Mouse (Mus musculus) C2C12 (cell line): Measurements from ENCODE around the gene Txn2. TPM values are rescaled to one million over a fixed set of nuclear protein-coding genes. Genes with fewer than 3 reads are reported as not detected.

ENCODE experiments used
- H3K27me3 ChIP-seq: one replicate; pipeline ENCODE4 v1.6.1; 2011; ENCODE audit not compliant: control insufficient read depth, insufficient read depth, insufficient read length
- H3K36me3 ChIP-seq: one replicate; pipeline ENCODE4 v1.6.1; 2011; ENCODE audit not compliant: control insufficient read depth, insufficient read depth
- H3K4me3 ChIP-seq: one replicate; pipeline ENCODE4 v1.5.1; 2011; ENCODE audit warnings: mild to moderate bottlenecking, control low read depth; ENCODE audit not compliant: poor library complexity, insufficient read depth, severe bottlenecking
- H3K79me2 ChIP-seq: one replicate; pipeline ENCODE4 v1.6.1; 2011; ENCODE audit not compliant: control insufficient read depth, insufficient read depth
- H3K79me3 ChIP-seq: one replicate; pipeline ENCODE4 v1.6.1; 2011; ENCODE audit warnings: low read depth, control low read depth
- H3ac ChIP-seq: one replicate; pipeline ENCODE3; 2011; ENCODE audit warnings: low read depth; ENCODE audit not compliant: control insufficient read depth, insufficient read length
- CEBPB ChIP-seq: IDR thresholded peaks from one replicate; pipeline ENCODE4 v1.6.1; 2011; ENCODE audit warnings: low read depth, mild to moderate bottlenecking, control low read depth, moderate library complexity
- CTCF ChIP-seq: IDR thresholded peaks from one replicate; pipeline ENCODE4 v1.5.1; 2011; ENCODE audit not compliant: control insufficient read depth, insufficient read depth, insufficient read length
- FOSL1 ChIP-seq: IDR thresholded peaks from one replicate; pipeline ENCODE4 v1.8.0; 2011; ENCODE audit warnings: mild to moderate bottlenecking, low read length; ENCODE audit not compliant: poor library complexity, insufficient read depth, severe bottlenecking
- MAX ChIP-seq: IDR thresholded peaks from one replicate; pipeline ENCODE4 v1.6.1; 2011; ENCODE audit warnings: mild to moderate bottlenecking, control low read depth
- MYOD1 ChIP-seq: IDR thresholded peaks from one replicate; pipeline ENCODE4 v1.6.1; 2011; ENCODE audit warnings: low read depth; ENCODE audit not compliant: control insufficient read depth, insufficient read length
- MYOG ChIP-seq: IDR thresholded peaks from one replicate; pipeline ENCODE4 v1.6.1; 2011; ENCODE audit not compliant: control insufficient read depth, insufficient read length; ENCODE audit errors: extremely low read depth
- USF1 ChIP-seq: IDR thresholded peaks from one replicate; pipeline ENCODE4 v1.6.1; 2011; ENCODE audit warnings: low read depth, mild to moderate bottlenecking, control low read depth, moderate library complexity
- polyA plus RNA-seq: library from polyadenylated mRNA; unstranded; fragments of >200 nt; fragmentation: generic; extraction: Trizol; gene quantifications from one replicate; pipeline ENCODE4 v1.2.1, GENCODE M21; 2012; ENCODE audit warnings: missing spikeins

Gene Txn2
- polyA plus RNA-seq, 1 experiment: 371 TPM

- no peak overlapping the region for H3K4me3 ChIP-seq
- no peak overlapping the region for H3ac ChIP-seq
- H3K36me3 ChIP-seq: no peaks in the 10 kb centered on the region
- TF ChIP-seq CTCF: no peak
- no peak for TF ChIP-seq FOSL1
- no peak for TF ChIP-seq MYOG
- no peak for TF ChIP-seq USF1
- no peak for TF ChIP-seq MAX
- TF ChIP-seq CEBPB: no peak
- TF ChIP-seq MYOD1: no peak
- H3K27me3 ChIP-seq: no peaks in the 10 kb centered on the region
- no peaks in the 10 kb centered on the region for H3K79me3 ChIP-seq
- H3K79me2 ChIP-seq: peaks cover 7% of the 10 kb centered on the region
These were observed 38.9 kb downstream of the Txn2 start for GRCm38 (mm10) chr15:77889761-77890422.

- peak overlapping the region; percentile 42 for H3ac ChIP-seq
- no peaks in the 10 kb centered on the region for H3K27me3 ChIP-seq
- H3K36me3 ChIP-seq: no peaks in the 10 kb centered on the region
- peak; percentile 98 for TF ChIP-seq FOSL1
- peak; percentile 5 for TF ChIP-seq CEBPB
- peak; percentile 98 for TF ChIP-seq MYOD1
- peak; percentile 100 for TF ChIP-seq MAX
- TF ChIP-seq USF1: peak; percentile 51
- TF ChIP-seq CTCF: no peak
- no peak for TF ChIP-seq MYOG
- peaks cover 4% of the 10 kb centered on the region for H3K79me3 ChIP-seq
- no peak overlapping the region for H3K4me3 ChIP-seq
- H3K79me2 ChIP-seq: peaks cover 21% of the 10 kb centered on the region
These were observed 40.5 kb downstream of the Txn2 start for GRCm38 (mm10) chr15:77888286-77888685.

DNA sequence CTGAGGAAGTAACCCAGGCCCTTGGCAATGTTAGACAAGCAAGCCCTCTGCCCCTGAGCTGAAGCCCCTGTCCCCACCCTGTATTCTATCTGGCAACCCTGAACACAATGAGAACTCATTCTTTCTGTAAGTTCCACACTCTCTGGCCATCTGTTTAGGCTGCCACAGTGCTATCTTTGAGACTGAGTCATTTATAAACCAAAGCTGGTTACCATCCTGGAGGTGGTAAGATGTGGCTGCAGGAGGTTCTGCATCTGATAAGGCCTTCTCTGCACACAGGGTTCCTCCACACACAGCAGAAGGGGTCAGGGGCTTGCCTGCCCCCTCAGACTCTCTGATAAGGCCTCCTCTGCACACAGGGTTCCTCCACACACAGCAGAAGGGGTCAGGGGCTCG, 41.7 kb downstream of the Txn2 start:
- peak; percentile 37 for TF ChIP-seq MAX
- peak; percentile 77 for TF ChIP-seq MYOD1
- no peak for TF ChIP-seq CTCF
- no peak for TF ChIP-seq USF1
- no peaks in the 10 kb centered on the region for H3K36me3 ChIP-seq
- no peaks in the 10 kb centered on the region for H3K27me3 ChIP-seq
- H3K4me3 ChIP-seq: no peak overlapping the region
- no peak overlapping the region for H3ac ChIP-seq
- H3K79me3 ChIP-seq: peaks cover 4% of the 10 kb centered on the region
- H3K79me2 ChIP-seq: peaks cover 22% of the 10 kb centered on the region

DNA sequence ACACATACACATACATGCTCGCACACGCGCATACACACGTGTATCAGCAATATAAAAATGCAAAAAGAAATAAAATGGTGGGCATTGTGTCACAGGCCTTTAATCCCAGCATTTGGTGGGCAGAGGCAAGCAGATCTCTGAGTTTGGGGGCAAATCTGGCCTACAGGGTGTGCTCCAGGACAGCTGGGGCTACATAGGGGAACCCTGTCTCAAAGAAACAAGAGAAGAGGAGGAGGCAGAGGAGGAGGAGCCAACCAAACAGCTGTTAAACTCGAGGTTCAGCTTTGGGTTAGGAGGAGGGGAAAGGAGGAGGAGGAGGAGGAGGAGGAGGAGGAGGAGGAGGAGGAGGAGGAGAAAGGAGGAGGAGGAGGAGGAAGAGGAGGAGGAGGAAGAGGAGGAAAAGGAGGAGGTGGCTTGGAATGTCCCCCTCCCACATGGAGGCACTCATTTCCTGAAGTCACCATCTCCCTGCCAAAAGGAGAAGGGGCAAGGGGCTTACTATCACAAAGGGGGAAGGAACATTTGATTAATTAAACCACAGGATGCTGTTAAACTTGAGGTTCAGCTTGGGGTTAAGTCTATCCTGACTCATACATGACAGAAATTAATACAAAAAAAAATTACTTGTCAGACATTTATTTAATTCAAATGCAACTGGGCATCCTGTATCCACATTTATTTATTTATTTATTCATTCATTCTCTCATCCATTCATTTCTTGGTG, 42.3 kb downstream of the Txn2 start:
- Histone ChIP-seq H3K27me3 (no peaks in the 10 kb centered on the region), H3K36me3 (no peaks in the 10 kb centered on the region), H3ac (peak overlapping the region; percentile 62), H3K79me3 (peaks cover 4% of the 10 kb centered on the region), H3K79me2 (peaks cover 22% of the 10 kb centered on the region), H3K4me3 (no peak overlapping the region)
- TF ChIP-seq MYOD1 (peak; percentile 62), FOSL1 (no peak), MYOG (no peak), CEBPB (no peak), USF1 (no peak), CTCF (peak; percentile 17), MAX (peak; percentile 18)

- no peak overlapping the region for H3K4me3 ChIP-seq
- H3ac ChIP-seq: peak overlapping the region; percentile 62
- TF ChIP-seq USF1: no peak
- TF ChIP-seq FOSL1: no peak
- TF ChIP-seq MYOD1: no peak
- no peak for TF ChIP-seq CTCF
- H3K79me3 ChIP-seq: peaks cover 4% of the 10 kb centered on the region
- H3K79me2 ChIP-seq: peaks cover 22% of the 10 kb centered on the region
- no peaks in the 10 kb centered on the region for H3K27me3 ChIP-seq
- no peaks in the 10 kb centered on the region for H3K36me3 ChIP-seq
These were observed 42.9 kb downstream of the Txn2 start for GRCm38 (mm10) chr15:77885945-77886344.

- TF ChIP-seq FOSL1 (no peak), CEBPB (no peak), CTCF (no peak), MAX (no peak), MYOD1 (no peak), MYOG (no peak), USF1 (no peak)
- peaks cover 9% of the 10 kb centered on the region for H3K79me3 ChIP-seq
- no peak overlapping the region for H3K4me3 ChIP-seq
- peaks cover 27% of the 10 kb centered on the region for H3K79me2 ChIP-seq
- no peaks in the 10 kb centered on the region for H3K36me3 ChIP-seq
- H3ac ChIP-seq: no peak overlapping the region
- H3K27me3 ChIP-seq: no peaks in the 10 kb centered on the region
These were observed 43.6 kb downstream of the Txn2 start for GRCm38 (mm10) chr15:77885159-77885558.
